ENCODE assay signal across 11 mouse cellular contexts in the genomic region with DNA sequence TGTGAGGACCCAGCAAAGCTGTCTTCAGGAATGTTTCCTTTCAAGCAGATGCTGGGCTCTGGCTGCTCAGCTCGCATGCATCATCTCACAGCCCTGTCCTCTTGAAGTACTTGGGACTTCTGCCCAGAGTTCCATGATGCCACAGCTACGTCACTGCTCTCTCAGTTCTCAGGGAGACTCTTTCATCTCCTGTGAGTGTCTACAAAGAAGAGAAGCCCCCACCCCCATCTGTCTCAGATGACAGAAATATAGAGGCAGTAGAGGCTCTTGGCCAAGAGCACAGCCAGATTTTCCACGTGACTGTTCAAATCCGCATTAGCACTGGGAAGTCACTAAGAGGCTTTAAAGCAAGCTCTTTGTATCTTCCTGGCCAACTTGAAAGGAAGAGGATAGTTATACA.
DNase-seq lines count a peak whose midpoint lies in the region; ATAC-seq and TF ChIP-seq lines count a peak whose summit lies in the region.
"Had no signal": no experiment of that assay in that cellular context is flagged by ENCODE, and none has a peak within 500 bp of the region (broad histone marks: within the 10 kb centered on the region; RNA-seq: fewer than 3 reads in every experiment).

No protein-coding gene starts in this region.

- H3K4me1 ChIP-seq in forebrain, postnatal 0 days (ENCODE audit: insufficient read depth), result 0 out of 2 replicates have a peak, but pooled peaks cover 3% of the 10 kb centered on the region
- H3K4me1 ChIP-seq in forebrain, embryonic 16.5 days (replicated peaks; ENCODE audit: control insufficient read depth, insufficient read depth, low read length), result 0 out of 2 replicates have a peak, but pooled peaks cover 2% of the 10 kb centered on the region
- peaks cover 5 to 6% of the 10 kb centered on the region in 2 experiments; a peak in 3 of 4 replicates for H3K4me1 ChIP-seq in heart, embryonic 14.5 days (ENCODE audit: control insufficient read depth in 2 of 2, insufficient read depth in 2 of 2, low read length in 2 of 2)

- no peak for TF ChIP-seq CTCF in forebrain, postnatal 0 days (IDR thresholded peaks at IDR 0.05; ENCODE audit: low read depth)

- H3K9ac ChIP-seq in forebrain, postnatal 0 days, result no peak overlapping the region
- no peak overlapping the region for H3K9ac ChIP-seq in forebrain, embryonic 16.5 days (replicated peaks; ENCODE audit: low read depth, low read length)
- no peak overlapping the region for H3K9ac ChIP-seq in heart, embryonic 14.5 days (ENCODE audit: low read length)

- intact Hi-C loops in left cerebral cortex, postnatal 14 days (cut with DNase I), result no loop called here

- no peaks in the 10 kb centered on the region for H3K9me3 ChIP-seq in forebrain, postnatal 0 days (ENCODE audit: low read length)
- no peaks in the 10 kb centered on the region for H3K9me3 ChIP-seq in forebrain, embryonic 16.5 days (ENCODE audit: control insufficient read depth, low read length)
- H3K9me3 ChIP-seq in heart, embryonic 14.5 days (ENCODE audit: control insufficient read depth, low read length), result no peaks in the 10 kb centered on the region

- H3K36me3 ChIP-seq in forebrain, postnatal 0 days (ENCODE audit: insufficient read depth), result no peaks in the 10 kb centered on the region
- no peaks in the 10 kb centered on the region for H3K36me3 ChIP-seq in forebrain, embryonic 16.5 days (ENCODE audit: control insufficient read depth, insufficient read depth)
- H3K36me3 ChIP-seq in heart, embryonic 14.5 days (ENCODE audit: control insufficient read depth, insufficient read depth, low read length), result no peaks in the 10 kb centered on the region

- no peaks in the 10 kb centered on the region for H3K27me3 ChIP-seq in forebrain, postnatal 0 days (ENCODE audit: insufficient read depth, low read length)
- no peaks in the 10 kb centered on the region for H3K27me3 ChIP-seq in forebrain, embryonic 16.5 days (replicated peaks; ENCODE audit: control insufficient read depth, insufficient read depth, low read length)
- H3K27me3 ChIP-seq in heart, embryonic 14.5 days (ENCODE audit: control insufficient read depth, insufficient read depth, low read length), result no peaks in the 10 kb centered on the region

- DNase-seq in forebrain, postnatal 0 days, result no peak
- peak; percentile 11 to 23 for DNase-seq in left cerebral cortex, postnatal 14 days (ENCODE audit: low spot score in 2 of 2)
- no peak for DNase-seq in left cerebral cortex, adult 18-20 months (ENCODE audit: low spot score in 2 of 2)
- peak; percentile 6 for DNase-seq in lung, postnatal 25 days (ENCODE audit: low spot score)
- no peak for DNase-seq in yolk sac, embryonic 10.5 days (ENCODE audit: low spot score)
- DNase-seq in layer of hippocampus, postnatal 36 days, result no peak
- DNase-seq: gastrocnemius, postnatal 36 days; right cerebral cortex, postnatal 25 days had no signal

- H3K4me3 ChIP-seq in forebrain, postnatal 0 days (ENCODE audit: low read depth, low read length), result no peak overlapping the region
- no peak overlapping the region for H3K4me3 ChIP-seq in forebrain, embryonic 16.5 days (replicated peaks; ENCODE audit: low read length)
- H3K4me3 ChIP-seq in heart, embryonic 14.5 days (ENCODE audit: control insufficient read depth in 1 of 2, insufficient read depth in 1 of 2, low read depth in 1 of 2, low read length in 2 of 2), result no peak overlapping the region

- H3K4me2 ChIP-seq in forebrain, postnatal 0 days (ENCODE audit: low read depth), result no peak overlapping the region
- no peak overlapping the region for H3K4me2 ChIP-seq in forebrain, embryonic 16.5 days (ENCODE audit: low read length)
- H3K4me2 ChIP-seq in heart, embryonic 14.5 days (ENCODE audit: low read length), result no peak overlapping the region

- peak; percentile 34; the same call in 1 of the 2 replicates for ATAC-seq in forebrain, postnatal 0 days
- ATAC-seq in forebrain, embryonic 16.5 days, result no peak
- peak; percentile 47; the same call in 1 of the 2 replicates for ATAC-seq in heart, embryonic 14.5 days (ENCODE audit: insufficient number of reproducible peaks, insufficient read depth, low FRiP score, low read depth)
- ATAC-seq: CD4-positive, CD25-positive, alpha-beta regulatory T cell, adult 4 months had no signal

- 39% methylated on average over 4 of the region's 4 CpGs for WGBS in forebrain, postnatal 0 days
- 39% methylated on average over 4 of the region's 4 CpGs for WGBS in forebrain, embryonic 16.5 days
- 28% methylated on average over 4 of the region's 4 CpGs for WGBS in heart, embryonic 14.5 days

- no peak overlapping the region for H3K27ac ChIP-seq in forebrain, postnatal 0 days (ENCODE audit: low read depth, low read length)
- no peak overlapping the region for H3K27ac ChIP-seq in forebrain, embryonic 16.5 days (ENCODE audit: low read length)
- no peak overlapping the region for H3K27ac ChIP-seq in heart, embryonic 14.5 days (replicated peaks in 1 of 2; ENCODE audit: control insufficient read depth in 1 of 2, insufficient read depth in 1 of 2, low read depth in 2 of 2, low read length in 2 of 2)

Comparison
In these comparisons a context has a peak if more than half of its experiments do, and no peak if none do; other contexts are left out.
1. DNase-seq: peak in left cerebral cortex, postnatal 14 days (2 of 2) and lung, postnatal 25 days (single experiment); none in forebrain, postnatal 0 days (single experiment), left cerebral cortex, adult 18-20 months (0 of 2), yolk sac, embryonic 10.5 days (single experiment) and layer of hippocampus, postnatal 36 days (0 of 2).